ENCODE assay signal across 18 mouse cellular contexts in genomic region chr4:155790650-155791161, GRCm38 (mm10). TPM values are rescaled to one million over a fixed set of nuclear protein-coding genes. Genes with fewer than 3 reads are reported as not detected.
DNase-seq lines count a peak whose midpoint lies in the region; ATAC-seq and TF ChIP-seq lines count a peak whose summit lies in the region.
"Had no signal": no experiment of that assay in that cellular context is flagged by ENCODE, and none has a peak within 500 bp of the region (broad histone marks: within the 10 kb centered on the region; RNA-seq: fewer than 3 reads in every experiment).

No protein-coding gene starts in this region.

- no peaks in the 10 kb centered on the region for H3K36me3 ChIP-seq in embryonic facial prominence, embryonic 15.5 days
- H3K36me3 ChIP-seq in kidney, adult 2 months (ENCODE audit: control insufficient read depth, insufficient read depth, low read length): no peaks in the 10 kb centered on the region
- no peaks in the 10 kb centered on the region for H3K36me3 ChIP-seq in liver, postnatal 0 days (replicated peaks; ENCODE audit: insufficient read depth, low read length)
- H3K36me3 ChIP-seq in hindbrain, embryonic 11.5 days (ENCODE audit: control insufficient read depth, insufficient read depth, low read length): no peaks in the 10 kb centered on the region
- H3K36me3 ChIP-seq in thymus, adult 2 months (ENCODE audit: control insufficient read depth, insufficient read depth, low read length): no peaks in the 10 kb centered on the region
- H3K36me3 ChIP-seq: hindbrain, embryonic 15.5 days; neural tube, embryonic 12.5 days had no signal

- no peak overlapping the region for H3K4me3 ChIP-seq in embryonic facial prominence, embryonic 15.5 days (replicated peaks)
- H3K4me3 ChIP-seq in kidney, adult 2 months (ENCODE audit: insufficient read depth, low read depth, low read length): no peak overlapping the region
- no peak overlapping the region for H3K4me3 ChIP-seq in liver, postnatal 0 days (ENCODE audit: low read depth, low read length)
- no peak overlapping the region for H3K4me3 ChIP-seq in hindbrain, embryonic 11.5 days (ENCODE audit: low read depth, low read length)
- H3K4me3 ChIP-seq in thymus, adult 2 months (ENCODE audit: control insufficient read depth, insufficient read depth, low read length): no peak overlapping the region
- H3K4me3 ChIP-seq: erythroblast, embryonic 14.5 days; hindbrain, embryonic 15.5 days; neural tube, embryonic 12.5 days had no signal

- peak; percentile 34; the same call in 1 of the 2 replicates for ATAC-seq in embryonic facial prominence, embryonic 15.5 days (ENCODE audit: insufficient number of reproducible peaks, low FRiP score, low TSS enrichment, low read depth)
- peak; percentile 22; the same call in 1 of the 2 replicates for ATAC-seq in liver, postnatal 0 days
- ATAC-seq in hindbrain, embryonic 11.5 days (ENCODE audit: low FRiP score): no peak

- H3K9ac ChIP-seq in embryonic facial prominence, embryonic 15.5 days: no peak overlapping the region
- H3K9ac ChIP-seq in liver, postnatal 0 days (replicated peaks): no peak overlapping the region; the same call in 1 of the 2 replicates
- H3K9ac ChIP-seq in hindbrain, embryonic 11.5 days (ENCODE audit: low read depth, low read length): no peak overlapping the region
- H3K9ac ChIP-seq: hindbrain, embryonic 15.5 days; neural tube, embryonic 12.5 days had no signal

- H3K4me1 ChIP-seq in embryonic facial prominence, embryonic 15.5 days: no peaks in the 10 kb centered on the region
- peaks cover 12% of the 10 kb centered on the region; the same call in 1 of the 2 replicates for H3K4me1 ChIP-seq in kidney, adult 2 months (ENCODE audit: control insufficient read depth, insufficient read depth, low read length)
- H3K4me1 ChIP-seq in liver, postnatal 0 days (ENCODE audit: insufficient read depth): peaks cover 12% of the 10 kb centered on the region
- no peaks in the 10 kb centered on the region for H3K4me1 ChIP-seq in hindbrain, embryonic 11.5 days (replicated peaks; ENCODE audit: control insufficient read depth, insufficient read depth, low read length)
- H3K4me1 ChIP-seq in thymus, adult 2 months (replicated peaks; ENCODE audit: control insufficient read depth, insufficient read depth, low read length): no peaks in the 10 kb centered on the region
- H3K4me1 ChIP-seq: hindbrain, embryonic 15.5 days; neural tube, embryonic 12.5 days had no signal

- DNase-seq in heart, adult 11 months: peak; percentile 86
- no peak for DNase-seq in heart, adult 8-10 months (ENCODE audit: low spot score)
- DNase-seq in kidney, adult 2 months: peak; percentile 84
- no peak for DNase-seq in liver, postnatal 0 days
- DNase-seq in left cerebral cortex, adult 9 months (ENCODE audit: low spot score in 2 of 2): no peak
- no peak for DNase-seq in hindbrain, embryonic 11.5 days (ENCODE audit: low spot score)
- no peak for DNase-seq in thymus, adult 2 months
- DNase-seq: cerebellum, adult 11 months; gastrocnemius, postnatal 36 days had no signal

- no peaks in the 10 kb centered on the region for H3K27me3 ChIP-seq in embryonic facial prominence, embryonic 15.5 days
- H3K27me3 ChIP-seq in kidney, adult 2 months (replicated peaks; ENCODE audit: control insufficient read depth, insufficient read depth, low read length): no peaks in the 10 kb centered on the region
- H3K27me3 ChIP-seq in liver, postnatal 0 days (ENCODE audit: insufficient read depth, low read length): no peaks in the 10 kb centered on the region
- H3K27me3 ChIP-seq in hindbrain, embryonic 11.5 days (ENCODE audit: control insufficient read depth, insufficient read depth, low read length): no peaks in the 10 kb centered on the region
- H3K27me3 ChIP-seq in thymus, adult 2 months (ENCODE audit: control insufficient read depth, insufficient read depth, low read length): no peaks in the 10 kb centered on the region
- H3K27me3 ChIP-seq: hindbrain, embryonic 15.5 days; neural tube, embryonic 12.5 days had no signal

- H3K9me3 ChIP-seq in embryonic facial prominence, embryonic 15.5 days (replicated peaks): no peaks in the 10 kb centered on the region
- H3K9me3 ChIP-seq in liver, postnatal 0 days (ENCODE audit: low read length): no peaks in the 10 kb centered on the region
- H3K9me3 ChIP-seq in hindbrain, embryonic 11.5 days (ENCODE audit: control insufficient read depth, low read length): no peaks in the 10 kb centered on the region
- H3K9me3 ChIP-seq: hindbrain, embryonic 15.5 days; neural tube, embryonic 12.5 days had no signal

- TF ChIP-seq POLR2A in kidney, adult 2 months (IDR thresholded peaks at IDR 0.05; ENCODE audit: low read depth, low read length): no peak
- TF ChIP-seq POLR2A in thymus, adult 2 months (IDR thresholded peaks at IDR 0.05; ENCODE audit: control insufficient read depth, extremely low read depth, insufficient read depth, low read length, poor library complexity): no peak

- WGBS in embryonic facial prominence, embryonic 15.5 days: 46% methylated on average over 3 of the region's 3 CpGs
- 39% methylated on average over 3 of the region's 3 CpGs for whole genome bisulfite sequencing in kidney, adult 2 months
- 57% methylated on average over 3 of the region's 3 CpGs for WGBS in liver, postnatal 0 days (ENCODE audit: insufficient replicate concordance)
- 79% methylated on average over 3 of the region's 3 CpGs for WGBS in hindbrain, embryonic 11.5 days
- 88% methylated on average over 3 of the region's 3 CpGs for WGBS in thymus, adult 2 months

- TF ChIP-seq EP300 in liver, postnatal 0 days (IDR thresholded peaks at IDR 0.05; ENCODE audit: low read depth): no peak

- H3K27ac ChIP-seq in embryonic facial prominence, embryonic 15.5 days (replicated peaks): 0 out of 2 replicates have a peak overlapping the region, but pooled peaks have one; percentile 39
- H3K27ac ChIP-seq in kidney, adult 2 months (ENCODE audit: insufficient read depth, low read depth, low read length): peak overlapping the region; percentile 79
- H3K27ac ChIP-seq in liver, postnatal 0 days (ENCODE audit: low read depth): no peak overlapping the region
- H3K27ac ChIP-seq in hindbrain, embryonic 11.5 days (ENCODE audit: low read depth, low read length): no peak overlapping the region
- H3K27ac ChIP-seq in thymus, adult 2 months (ENCODE audit: control insufficient read depth, insufficient read depth, low read length): no peak overlapping the region
- H3K27ac ChIP-seq: hindbrain, embryonic 15.5 days; neural tube, embryonic 12.5 days had no signal

- no peak for TF ChIP-seq CTCF in kidney, adult 2 months (conservative IDR thresholded peaks at IDR 0.05; ENCODE audit: insufficient read depth, insufficient read length, low read depth, low read length)
- TF ChIP-seq CTCF in liver, postnatal 0 days (IDR thresholded peaks at IDR 0.05; ENCODE audit: low read depth): no peak
- no peak for TF ChIP-seq CTCF in thymus, adult 2 months (IDR thresholded peaks at IDR 0.05; ENCODE audit: borderline replicate concordance, control insufficient read depth, extremely low read depth, insufficient read depth, low read length, poor library complexity)

- no peak overlapping the region for H3K4me2 ChIP-seq in embryonic facial prominence, embryonic 15.5 days (replicated peaks)
- no peak overlapping the region for H3K4me2 ChIP-seq in liver, postnatal 0 days (ENCODE audit: low read depth, low read length)
- H3K4me2 ChIP-seq in hindbrain, embryonic 11.5 days (replicated peaks; ENCODE audit: low read depth, low read length): no peak overlapping the region
- H3K4me2 ChIP-seq: hindbrain, embryonic 15.5 days; neural tube, embryonic 12.5 days had no signal

RNA-seq across cellular contexts. Expression of gene Ankrd65, which starts 0.5 kb away (rescaled TPM):
- total RNA-seq in heart, adult 8-10 months (2022): not detected
- 0.29 and 0.71 TPM in 2 replicates for polyA plus RNA-seq in embryonic facial prominence, embryonic 15.5 days (2015; fragmentation: Nextera tagmentation; extraction: Ambion mirVana)
- polyA plus RNA-seq in kidney, adult 2 months (2012; rRNA removed): 2.8 and 3.2 TPM in 2 replicates
- polyA plus RNA-seq in liver, postnatal 0 days (2015; fragmentation: Nextera tagmentation; extraction: Ambion mirVana): 0.34 and 0.46 TPM in 2 replicates
- not detected in 2 replicates for polyA plus RNA-seq in hindbrain, embryonic 11.5 days (2014; fragmentation: Nextera tagmentation; extraction: Ambion mirVana)
- 0.42 and 0.92 TPM in 2 replicates for polyA plus RNA-seq in thymus, adult 2 months (2012; rRNA removed)
- total RNA-seq: gastrocnemius, postnatal 36 days; liver, adult 2 months; megakaryocyte, adult 5-6 weeks; midbrain, postnatal 0 days had no signal
- polyA plus RNA-seq: cortical plate, adult 2 months; heart, postnatal 0 days; hindbrain, embryonic 15.5 days; liver, adult 2 months; midbrain, postnatal 0 days; neural tube, embryonic 12.5 days had no signal

RNA-seq across cellular contexts. Expression of gene Tmem88b, which starts 5.0 kb away (rescaled TPM):
- total RNA-seq in heart, adult 8-10 months (2022): 1 to 10 TPM in 1 of 4 experiments, under 1 TPM in 3; 0.66 to 1.1 (median 0.81) TPM
- 0.76 and 1.2 TPM in 2 replicates for polyA plus RNA-seq in embryonic facial prominence, embryonic 15.5 days (2015; fragmentation: Nextera tagmentation; extraction: Ambion mirVana)
- 1.8 and 2.4 TPM in 2 replicates for polyA plus RNA-seq in kidney, adult 2 months (2012; rRNA removed)
- polyA plus RNA-seq in liver, postnatal 0 days (2015; fragmentation: Nextera tagmentation; extraction: Ambion mirVana): 0.21 and 0.40 TPM in 2 replicates
- polyA plus RNA-seq in hindbrain, embryonic 11.5 days (2014; fragmentation: Nextera tagmentation; extraction: Ambion mirVana): 0.25 and 0.52 TPM in 2 replicates
- polyA plus RNA-seq in thymus, adult 2 months (2012; rRNA removed): 0.55 and 0.58 TPM in 2 replicates
- total RNA-seq: megakaryocyte, adult 5-6 weeks had no signal
- polyA plus RNA-seq: erythroblast, embryonic 14.5 days had no signal

RNA-seq across cellular contexts. Expression of gene Mrpl20, which starts 12.0 kb away (rescaled TPM):
- 10 to 100 TPM; 78.5 to 86.8 (median 80.6) TPM for total RNA-seq in heart, adult 8-10 months (2022)
- 175 and 191 TPM in 2 replicates for polyA plus RNA-seq in embryonic facial prominence, embryonic 15.5 days (2015; fragmentation: Nextera tagmentation; extraction: Ambion mirVana)
- 83.1 and 91.1 TPM in 2 replicates for polyA plus RNA-seq in kidney, adult 2 months (2012; rRNA removed)
- polyA plus RNA-seq in liver, postnatal 0 days (2015; fragmentation: Nextera tagmentation; extraction: Ambion mirVana): 167 and 171 TPM in 2 replicates
- 238 and 242 TPM in 2 replicates for polyA plus RNA-seq in hindbrain, embryonic 11.5 days (2014; fragmentation: Nextera tagmentation; extraction: Ambion mirVana)
- 74.6 and 77.9 TPM in 2 replicates for polyA plus RNA-seq in thymus, adult 2 months (2012; rRNA removed)

RNA-seq across cellular contexts. Expression of gene Vwa1, which starts 16.2 kb away (rescaled TPM):
- total RNA-seq in heart, adult 8-10 months (2022): 1 to 10 TPM; 5.6 to 9.8 (median 8.1) TPM
- polyA plus RNA-seq in embryonic facial prominence, embryonic 15.5 days (2015; fragmentation: Nextera tagmentation; extraction: Ambion mirVana): 14.2 and 17.4 TPM in 2 replicates
- polyA plus RNA-seq in kidney, adult 2 months (2012; rRNA removed): 21.8 and 27.2 TPM in 2 replicates
- 0.25 and 0.28 TPM in 2 replicates for polyA plus RNA-seq in liver, postnatal 0 days (2015; fragmentation: Nextera tagmentation; extraction: Ambion mirVana)
- polyA plus RNA-seq in hindbrain, embryonic 11.5 days (2014; fragmentation: Nextera tagmentation; extraction: Ambion mirVana): 8.6 and 9.5 TPM in 2 replicates
- polyA plus RNA-seq in thymus, adult 2 months (2012; rRNA removed): 11.2 and 13.5 TPM in 2 replicates
- total RNA-seq: megakaryocyte, adult 5-6 weeks had no signal
- polyA plus RNA-seq: erythroblast, embryonic 14.5 days had no signal

RNA-seq across cellular contexts. Expression of gene Ccnl2, which starts 21.6 kb away (rescaled TPM):
- 10 to 100 TPM; 20.3 to 30.7 (median 26.2) TPM for total RNA-seq in heart, adult 8-10 months (2022)
- polyA plus RNA-seq in embryonic facial prominence, embryonic 15.5 days (2015; fragmentation: Nextera tagmentation; extraction: Ambion mirVana): 198 and 206 TPM in 2 replicates
- 54.1 and 56.8 TPM in 2 replicates for polyA plus RNA-seq in kidney, adult 2 months (2012; rRNA removed)
- 47.7 and 52.5 TPM in 2 replicates for polyA plus RNA-seq in liver, postnatal 0 days (2015; fragmentation: Nextera tagmentation; extraction: Ambion mirVana)
- polyA plus RNA-seq in hindbrain, embryonic 11.5 days (2014; fragmentation: Nextera tagmentation; extraction: Ambion mirVana): 163 and 170 TPM in 2 replicates
- 131 and 145 TPM in 2 replicates for polyA plus RNA-seq in thymus, adult 2 months (2012; rRNA removed)

Comparison
In these comparisons a context has a peak if more than half of its experiments do, and no peak if none do; other contexts are left out.
1. DNase-seq: peak in heart, adult 11 months (single experiment) and kidney, adult 2 months (single experiment); none in heart, adult 8-10 months (single experiment), liver, postnatal 0 days (single experiment), left cerebral cortex, adult 9 months (0 of 2), hindbrain, embryonic 11.5 days (single experiment) and thymus, adult 2 months (single experiment).
2. H3K27ac ChIP-seq: peak in embryonic facial prominence, embryonic 15.5 days (single experiment) and kidney, adult 2 months (single experiment); none in liver, postnatal 0 days (single experiment), hindbrain, embryonic 11.5 days (single experiment) and thymus, adult 2 months (single experiment).